Mouse (Mus musculus) thymus, postnatal 0 days (tissue): ENCODE data around the gene Hmgn1. TPM values are rescaled to one million over a fixed set of nuclear protein-coding genes. Genes with fewer than 3 reads are reported as not detected.

Source experiments
- polyA plus RNA-seq: library from polyadenylated mRNA; unstranded; fragments of >200 nt; fragmentation: Nextera tagmentation; extraction: Ambion mirVana; gene quantifications from 2 replicates; pipeline ENCODE4 v1.2.1, GENCODE M21; 2015

Hmgn1 gene
- polyA plus RNA-seq, 1 experiment from 2014 or later = 380 TPM

Other genes starting within 250 kb of the Hmgn1 start
- gene Psmg1, start 136.8 kb downstream of the Hmgn1 start, polyA plus RNA-seq = 98.4 and 99.3 TPM in 2 replicates
- gene Brwd1, start 45.2 kb downstream of the Hmgn1 start, polyA plus RNA-seq = 56.8 and 62.9 TPM in 2 replicates
- 26.3 and 26.8 TPM in 2 replicates for gene Wrb, start 17.7 kb upstream of the Hmgn1 start, polyA plus RNA-seq
- gene Lca5l, start 64.5 kb upstream of the Hmgn1 start, polyA plus RNA-seq = 0.27 TPM in 2 replicates
- gene Sh3bgr, start 72.7 kb upstream of the Hmgn1 start, polyA plus RNA-seq = 0.68 and 0.82 TPM in 2 replicates
- gene B3galt5, start 108.1 kb upstream of the Hmgn1 start, polyA plus RNA-seq = 3.4 and 4.3 TPM in 2 replicates